Mouse (Mus musculus) thymus, adult 2 months (tissue): Measurements from ENCODE around the gene Gcc2.
"Not testable (repeated sequence)": the region's sequence is repeated elsewhere in the genome, so short reads cannot be mapped to it uniquely, and the experiment has no call there.

Source experiments
- CTCF ChIP-seq: fragments of 200-500 bp; IDR thresholded peaks from 2 replicates; pipeline ENCODE4 v1.5.1; 2012; ENCODE audit warnings: mild to moderate bottlenecking, control low read depth, low read length, moderate library complexity, borderline replicate concordance; ENCODE audit not compliant: control insufficient read depth, poor library complexity, insufficient read depth; ENCODE audit errors: extremely low read depth
- POLR2A ChIP-seq: fragments of 200-500 bp; IDR thresholded peaks from 2 replicates; pipeline ENCODE4 v1.6.1; 2012; ENCODE audit warnings: mild to moderate bottlenecking, low read length, control low read depth, moderate library complexity; ENCODE audit not compliant: control insufficient read depth, poor library complexity, insufficient read depth; ENCODE audit errors: extremely low read depth

DNA sequence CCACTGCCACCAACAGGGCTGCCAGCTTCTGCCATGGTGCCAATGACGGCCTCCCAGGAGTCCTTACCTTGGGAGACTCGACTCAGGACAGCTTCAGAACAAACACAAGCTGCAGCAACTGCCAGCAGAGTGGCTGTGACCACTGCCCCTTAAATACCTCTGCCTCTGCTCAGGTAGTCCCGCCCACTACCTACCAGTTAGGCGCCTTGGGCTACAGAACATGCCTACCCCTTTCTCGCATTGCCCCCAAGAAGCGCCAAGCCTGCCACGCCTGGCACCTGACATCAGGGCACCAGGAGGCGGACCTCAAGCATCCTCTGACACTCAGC lies 22.7 kb upstream of the Gcc2 start, which contains the start of gene Duxf3:
- TF ChIP-seq CTCF, POLR2A: not testable (repeated sequence)
